Mouse (Mus musculus) liver, postnatal 0 days (tissue): Measurements from ENCODE around the gene Unc79.

Experiments
- CTCF ChIP-seq: sonication (generic); IDR thresholded peaks from 2 replicates; pipeline ENCODE4 v1.5.1; 2016; ENCODE audit warnings: antibody characterized with exemption, low read depth
- EP300 ChIP-seq: IDR thresholded peaks from 2 replicates; pipeline ENCODE4 v1.6.1; 2016; ENCODE audit warnings: antibody characterized with exemption, low read depth, mild to moderate bottlenecking

DNA sequence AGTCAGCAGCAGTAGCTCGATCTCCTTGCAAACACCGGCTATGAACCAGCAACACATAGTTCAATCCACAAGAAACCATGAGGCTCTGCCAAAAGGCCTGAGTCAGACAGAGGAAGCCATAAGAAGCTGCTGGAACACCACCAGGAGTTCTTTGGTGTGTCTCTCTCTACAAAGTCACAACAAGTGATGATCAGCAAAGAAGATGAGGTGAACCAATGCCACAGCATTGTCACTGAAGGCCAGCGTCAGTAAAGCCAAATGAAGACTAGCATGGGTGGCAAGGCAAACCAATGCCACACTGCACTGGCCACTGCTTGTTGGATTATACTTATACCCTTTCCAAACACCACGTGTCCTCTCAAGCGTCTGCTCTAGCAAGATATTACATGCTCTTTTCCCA lies 119.5 kb downstream of the Unc79 start:
- TF ChIP-seq CTCF (no peak), EP300 (no peak)
